25 mouse cellular contexts compared by ENCODE assay signal in the genomic region with DNA sequence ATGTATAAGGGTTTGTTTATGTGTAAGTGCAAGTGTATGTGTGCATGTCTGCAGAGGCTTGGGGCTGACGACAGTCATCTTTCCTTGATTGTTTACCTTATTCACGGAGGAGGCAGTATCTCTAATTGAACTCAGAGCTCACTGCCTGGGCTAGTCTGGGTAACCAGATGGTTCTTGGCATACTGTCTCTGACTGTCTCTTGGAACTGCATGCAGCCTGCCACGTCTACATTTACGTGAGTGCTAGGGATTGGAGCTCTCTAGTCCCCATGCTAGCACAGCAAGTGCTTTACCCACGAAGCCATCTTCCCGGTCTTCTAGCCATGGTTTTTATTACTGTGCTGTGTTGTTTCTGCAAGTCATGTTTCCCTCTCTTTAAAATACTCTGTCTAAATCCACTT.
DNase-seq lines count a peak whose midpoint lies in the region; ATAC-seq lines count a peak whose summit lies in the region.
"Had no signal": no experiment of that assay in that cellular context is flagged by ENCODE, and none has a peak within 500 bp of the region (broad histone marks: within the 10 kb centered on the region; RNA-seq: fewer than 3 reads in every experiment).

No protein-coding gene starts in this region.

- peak; percentile 27 for DNase-seq in embryonic facial prominence, embryonic 14.5 days (ENCODE audit: low spot score)
- no peak for DNase-seq in embryonic facial prominence, embryonic 10.5 days (ENCODE audit: low spot score)
- peak; percentile 35 to 71 for DNase-seq in layer of hippocampus, adult 18-20 months (ENCODE audit: low spot score in 2 of 2)
- no peak for DNase-seq in layer of hippocampus, adult 9-10 months (ENCODE audit: low spot score)
- peak; percentile 37 for DNase-seq in brain, embryonic 18.5 days (ENCODE audit: low read depth, low spot score)
- peak; percentile 38 for DNase-seq in telencephalon, adult 2 months (ENCODE audit: low read depth, low spot score)
- DNase-seq in embryo, embryonic 9.5 days (ENCODE audit: extremely low spot score): no peak
- DNase-seq: adrenal gland, postnatal 36 days; gastrocnemius, postnatal 10 days; heart, adult 11 months; heart, postnatal 36 days; kidney, postnatal 36 days; left cerebral cortex, postnatal 4 days; liver; liver, postnatal 0 days; lung, postnatal 10 days; midbrain, embryonic 14.5 days; thymus, adult 18-20 months; thymus, postnatal 4 days had no signal

- H3K9ac ChIP-seq in embryonic facial prominence, embryonic 14.5 days (ENCODE audit: low read depth, low read length): no peak overlapping the region
- H3K9ac ChIP-seq: embryonic facial prominence, embryonic 15.5 days; heart, embryonic 13.5 days; hindbrain, embryonic 14.5 days; liver, postnatal 0 days had no signal

- no peak overlapping the region for H3K27ac ChIP-seq in embryonic facial prominence, embryonic 14.5 days (replicated peaks; ENCODE audit: low read depth, low read length)
- no peak overlapping the region for H3K27ac ChIP-seq in embryonic facial prominence, embryonic 10.5 days (replicated peaks)
- H3K27ac ChIP-seq: embryonic facial prominence, embryonic 15.5 days; heart, embryonic 13.5 days; hindbrain, embryonic 14.5 days; left cerebral cortex, adult 2 months had no signal

- no peak overlapping the region for H3K4me3 ChIP-seq in embryonic facial prominence, embryonic 14.5 days (ENCODE audit: low read depth, low read length)
- no peak overlapping the region for H3K4me3 ChIP-seq in embryonic facial prominence, embryonic 10.5 days
- H3K4me3 ChIP-seq: embryonic facial prominence, embryonic 15.5 days; heart, embryonic 13.5 days; left cerebral cortex, adult 2 months had no signal

- no peaks in the 10 kb centered on the region for H3K27me3 ChIP-seq in embryonic facial prominence, embryonic 14.5 days (replicated peaks; ENCODE audit: control insufficient read depth, insufficient read depth, low read length)
- no peaks in the 10 kb centered on the region for H3K27me3 ChIP-seq in embryonic facial prominence, embryonic 10.5 days (replicated peaks; ENCODE audit: low read depth, poor library complexity, severe bottlenecking)
- H3K27me3 ChIP-seq: CH12.LX; embryonic facial prominence, embryonic 15.5 days; heart, embryonic 13.5 days had no signal

- no peak overlapping the region for H3K4me2 ChIP-seq in embryonic facial prominence, embryonic 14.5 days (ENCODE audit: low read depth, low read length)
- H3K4me2 ChIP-seq: embryonic facial prominence, embryonic 15.5 days; heart, embryonic 13.5 days; hindbrain, embryonic 14.5 days had no signal

- no peak for ATAC-seq in embryonic facial prominence, embryonic 14.5 days (ENCODE audit: low read depth)
- ATAC-seq: intestine, embryonic 16.5 days; liver, postnatal 0 days had no signal

- H3K36me3 ChIP-seq in embryonic facial prominence, embryonic 14.5 days (ENCODE audit: control insufficient read depth, insufficient read depth, low read length): no peaks in the 10 kb centered on the region
- no peaks in the 10 kb centered on the region for H3K36me3 ChIP-seq in embryonic facial prominence, embryonic 10.5 days (replicated peaks)
- H3K36me3 ChIP-seq: embryonic facial prominence, embryonic 15.5 days; heart, embryonic 13.5 days had no signal

- H3K4me1 ChIP-seq in embryonic facial prominence, embryonic 14.5 days (ENCODE audit: control insufficient read depth, insufficient read depth, low read length): no peaks in the 10 kb centered on the region
- H3K4me1 ChIP-seq in embryonic facial prominence, embryonic 10.5 days: no peaks in the 10 kb centered on the region
- H3K4me1 ChIP-seq: embryonic facial prominence, embryonic 15.5 days had no signal

- 53% methylated on average over 6 of the region's 6 CpGs for WGBS in embryonic facial prominence, embryonic 14.5 days
- WGBS in embryonic facial prominence, embryonic 10.5 days: 71% methylated on average over 6 of the region's 6 CpGs

- no peaks in the 10 kb centered on the region for H3K9me3 ChIP-seq in embryonic facial prominence, embryonic 14.5 days (ENCODE audit: control insufficient read depth, low read length)
- no peaks in the 10 kb centered on the region for H3K9me3 ChIP-seq in embryonic facial prominence, embryonic 10.5 days
- H3K9me3 ChIP-seq: embryonic facial prominence, embryonic 15.5 days; heart, embryonic 13.5 days had no signal

Comparison
In these comparisons a context has a peak if more than half of its experiments do, and no peak if none do; other contexts are left out.
1. DNase-seq: peak in embryonic facial prominence, embryonic 14.5 days (single experiment), layer of hippocampus, adult 18-20 months (2 of 2), brain, embryonic 18.5 days (single experiment) and telencephalon, adult 2 months (single experiment); none in embryonic facial prominence, embryonic 10.5 days (single experiment), layer of hippocampus, adult 9-10 months (single experiment) and embryo, embryonic 9.5 days (single experiment).